Comparison of ENCODE assay signal across 23 mouse cellular contexts in genomic region chr2:138531992-138532391, GRCm38 (mm10).
DNase-seq lines count a peak whose midpoint lies in the region; ATAC-seq lines count a peak whose summit lies in the region.
"Had no signal": no experiment of that assay in that cellular context is flagged by ENCODE, and none has a peak within 500 bp of the region (broad histone marks: within the 10 kb centered on the region; RNA-seq: fewer than 3 reads in every experiment).

No protein-coding gene starts in this region.

- 11% methylated on average over 4 of the region's 4 CpGs for WGBS in forebrain, embryonic 12.5 days
- WGBS in forebrain, embryonic 13.5 days: 7% methylated on average over 4 of the region's 4 CpGs
- 41% methylated on average over 4 of the region's 4 CpGs for WGBS in limb, embryonic 11.5 days
- 68% methylated on average over 4 of the region's 4 CpGs for WGBS in limb, embryonic 10.5 days
- 23% methylated on average over 4 of the region's 4 CpGs for WGBS in embryonic facial prominence, embryonic 13.5 days
- WGBS in liver, embryonic 12.5 days (ENCODE audit: insufficient replicate concordance): 62% methylated on average over 4 of the region's 4 CpGs

- no peak overlapping the region for H3K4me3 ChIP-seq in forebrain, embryonic 12.5 days (replicated peaks)
- no peak overlapping the region for H3K4me3 ChIP-seq in forebrain, embryonic 13.5 days
- H3K4me3 ChIP-seq in limb, embryonic 11.5 days (ENCODE audit: low read depth, low read length): no peak overlapping the region
- no peak overlapping the region for H3K4me3 ChIP-seq in limb, embryonic 10.5 days
- no peak overlapping the region for H3K4me3 ChIP-seq in embryonic facial prominence, embryonic 13.5 days
- H3K4me3 ChIP-seq in liver, embryonic 12.5 days: no peak overlapping the region
- H3K4me3 ChIP-seq: heart, embryonic 12.5 days; left cerebral cortex, adult 2 months; liver, embryonic 13.5 days had no signal

- ATAC-seq in forebrain, embryonic 12.5 days (ENCODE audit: low FRiP score): peak; percentile 36; the same call in 1 of the 2 replicates
- ATAC-seq in forebrain, embryonic 13.5 days: no peak; the same call in 1 of the 2 replicates
- ATAC-seq in limb, embryonic 11.5 days (ENCODE audit: insufficient number of reproducible peaks, low FRiP score, low TSS enrichment, low read depth): no peak
- ATAC-seq in embryonic facial prominence, embryonic 13.5 days (ENCODE audit: insufficient number of reproducible peaks, insufficient read depth, low FRiP score, low TSS enrichment, low read depth): 0 out of 2 replicates have a peak, but pooled peaks have one; percentile 10
- no peak for ATAC-seq in liver, embryonic 12.5 days

- H3K36me3 ChIP-seq in forebrain, embryonic 12.5 days (replicated peaks): no peaks in the 10 kb centered on the region
- H3K36me3 ChIP-seq in forebrain, embryonic 13.5 days (ENCODE audit: poor library complexity, severe bottlenecking): no peaks in the 10 kb centered on the region
- H3K36me3 ChIP-seq in limb, embryonic 11.5 days (ENCODE audit: control insufficient read depth, insufficient read depth, low read length): no peaks in the 10 kb centered on the region
- H3K36me3 ChIP-seq in limb, embryonic 10.5 days: no peaks in the 10 kb centered on the region
- H3K36me3 ChIP-seq in embryonic facial prominence, embryonic 13.5 days: no peaks in the 10 kb centered on the region
- no peaks in the 10 kb centered on the region for H3K36me3 ChIP-seq in liver, embryonic 12.5 days
- H3K36me3 ChIP-seq: heart, embryonic 12.5 days; liver, embryonic 13.5 days had no signal

- DNase-seq in limb, embryonic 11.5 days (ENCODE audit: low spot score): peak; percentile 22
- DNase-seq in limb, embryonic 10.5 days (ENCODE audit: low spot score): no peak
- peak; percentile 59 for DNase-seq in embryo, embryonic 10.5 days (ENCODE audit: low spot score)
- no peak for DNase-seq in spleen, adult 12 weeks (ENCODE audit: low spot score)
- DNase-seq: adrenal gland, postnatal 25 days; cerebellum, adult 11-12 months; cerebellum, postnatal 25 days; heart, postnatal 14 days; kidney, adult 11 months; kidney, postnatal 25 days; left cerebral cortex, postnatal 4 days; liver, embryonic 13.5 days; lung, embryonic 14.5 days; lung, postnatal 36 days; right cerebral cortex, postnatal 4 days; thymus, postnatal 14 days had no signal

- H3K4me2 ChIP-seq in forebrain, embryonic 12.5 days: no peak overlapping the region
- H3K4me2 ChIP-seq in forebrain, embryonic 13.5 days: no peak overlapping the region
- H3K4me2 ChIP-seq in limb, embryonic 11.5 days (ENCODE audit: low read depth, severe bottlenecking): no peak overlapping the region
- H3K4me2 ChIP-seq in embryonic facial prominence, embryonic 13.5 days: no peak overlapping the region
- H3K4me2 ChIP-seq in liver, embryonic 12.5 days: no peak overlapping the region
- H3K4me2 ChIP-seq: heart, embryonic 12.5 days; liver, embryonic 13.5 days; lung, embryonic 14.5 days had no signal

- H3K9ac ChIP-seq in forebrain, embryonic 12.5 days: no peak overlapping the region
- H3K9ac ChIP-seq in forebrain, embryonic 13.5 days: no peak overlapping the region
- H3K9ac ChIP-seq in limb, embryonic 11.5 days (ENCODE audit: low read length): no peak overlapping the region
- H3K9ac ChIP-seq in embryonic facial prominence, embryonic 13.5 days: no peak overlapping the region
- H3K9ac ChIP-seq in liver, embryonic 12.5 days: no peak overlapping the region
- H3K9ac ChIP-seq: heart, embryonic 12.5 days; liver, embryonic 13.5 days; lung, embryonic 14.5 days had no signal

- H3K27me3 ChIP-seq in forebrain, embryonic 12.5 days: no peaks in the 10 kb centered on the region
- no peaks in the 10 kb centered on the region for H3K27me3 ChIP-seq in forebrain, embryonic 13.5 days
- no peaks in the 10 kb centered on the region for H3K27me3 ChIP-seq in limb, embryonic 11.5 days (ENCODE audit: control insufficient read depth, insufficient read depth, low read length)
- H3K27me3 ChIP-seq in limb, embryonic 10.5 days (ENCODE audit: low read depth, poor library complexity, severe bottlenecking): no peaks in the 10 kb centered on the region
- no peaks in the 10 kb centered on the region for H3K27me3 ChIP-seq in embryonic facial prominence, embryonic 13.5 days
- no peaks in the 10 kb centered on the region for H3K27me3 ChIP-seq in liver, embryonic 12.5 days (replicated peaks)
- H3K27me3 ChIP-seq: CH12.LX; heart, embryonic 12.5 days; liver, embryonic 13.5 days had no signal

- no peaks in the 10 kb centered on the region for H3K9me3 ChIP-seq in forebrain, embryonic 12.5 days
- H3K9me3 ChIP-seq in forebrain, embryonic 13.5 days (replicated peaks): no peaks in the 10 kb centered on the region
- no peaks in the 10 kb centered on the region for H3K9me3 ChIP-seq in limb, embryonic 11.5 days (ENCODE audit: control insufficient read depth, low read length)
- H3K9me3 ChIP-seq in limb, embryonic 10.5 days (replicated peaks): no peaks in the 10 kb centered on the region
- no peaks in the 10 kb centered on the region for H3K9me3 ChIP-seq in embryonic facial prominence, embryonic 13.5 days
- H3K9me3 ChIP-seq in liver, embryonic 12.5 days (replicated peaks): no peaks in the 10 kb centered on the region
- H3K9me3 ChIP-seq: heart, embryonic 12.5 days; liver, embryonic 13.5 days had no signal

- no peak overlapping the region for H3K27ac ChIP-seq in forebrain, embryonic 12.5 days
- H3K27ac ChIP-seq in forebrain, embryonic 13.5 days: no peak overlapping the region
- H3K27ac ChIP-seq in limb, embryonic 11.5 days (replicated peaks; ENCODE audit: low read depth, low read length): no peak overlapping the region
- H3K27ac ChIP-seq in limb, embryonic 10.5 days: no peak overlapping the region
- H3K27ac ChIP-seq in embryonic facial prominence, embryonic 13.5 days: no peak overlapping the region
- H3K27ac ChIP-seq in liver, embryonic 12.5 days: no peak overlapping the region
- H3K27ac ChIP-seq: left cerebral cortex, adult 2 months; liver, embryonic 13.5 days had no signal

- peaks cover 5% of the 10 kb centered on the region for H3K4me1 ChIP-seq in forebrain, embryonic 12.5 days
- H3K4me1 ChIP-seq in forebrain, embryonic 13.5 days: peaks cover 5% of the 10 kb centered on the region; the same call in 1 of the 2 replicates
- H3K4me1 ChIP-seq in limb, embryonic 11.5 days (ENCODE audit: control insufficient read depth, insufficient read depth, low read length): no peaks in the 10 kb centered on the region
- peaks cover 5% of the 10 kb centered on the region; the same call in 1 of the 2 replicates for H3K4me1 ChIP-seq in limb, embryonic 10.5 days
- H3K4me1 ChIP-seq in embryonic facial prominence, embryonic 13.5 days: 0 out of 2 replicates have a peak, but pooled peaks cover 5% of the 10 kb centered on the region
- H3K4me1 ChIP-seq in liver, embryonic 12.5 days: no peaks in the 10 kb centered on the region
- H3K4me1 ChIP-seq: heart, embryonic 12.5 days; liver, embryonic 13.5 days had no signal

Comparison
In these comparisons a context has a peak if more than half of its experiments do, and no peak if none do; other contexts are left out.
1. ATAC-seq: peak in forebrain, embryonic 12.5 days (single experiment) and embryonic facial prominence, embryonic 13.5 days (single experiment); none in forebrain, embryonic 13.5 days (single experiment), limb, embryonic 11.5 days (single experiment) and liver, embryonic 12.5 days (single experiment).
2. DNase-seq: peak in limb, embryonic 11.5 days (single experiment) and embryo, embryonic 10.5 days (single experiment); none in limb, embryonic 10.5 days (single experiment) and spleen, adult 12 weeks (single experiment).